Mouse (Mus musculus) C2C12 (cell line): ENCODE data around the gene Igtp. TPM values are rescaled to one million over a fixed set of nuclear protein-coding genes. Genes with fewer than 3 reads are reported as not detected.

Experiments
- H3K27me3 ChIP-seq: one replicate; pipeline ENCODE4 v1.6.1; 2011; ENCODE audit not compliant: control insufficient read depth, insufficient read depth, insufficient read length
- H3K36me3 ChIP-seq: one replicate; pipeline ENCODE4 v1.6.1; 2011; ENCODE audit not compliant: control insufficient read depth, insufficient read depth
- H3K4me3 ChIP-seq: one replicate; pipeline ENCODE4 v1.5.1; 2011; ENCODE audit warnings: mild to moderate bottlenecking, control low read depth; ENCODE audit not compliant: poor library complexity, insufficient read depth, severe bottlenecking
- H3K79me2 ChIP-seq: one replicate; pipeline ENCODE4 v1.6.1; 2011; ENCODE audit not compliant: control insufficient read depth, insufficient read depth
- H3K79me3 ChIP-seq: one replicate; pipeline ENCODE4 v1.6.1; 2011; ENCODE audit warnings: low read depth, control low read depth
- H3ac ChIP-seq: one replicate; pipeline ENCODE3; 2011; ENCODE audit warnings: low read depth; ENCODE audit not compliant: control insufficient read depth, insufficient read length
- CEBPB ChIP-seq: IDR thresholded peaks from one replicate; pipeline ENCODE4 v1.6.1; 2011; ENCODE audit warnings: low read depth, mild to moderate bottlenecking, control low read depth, moderate library complexity
- CTCF ChIP-seq: IDR thresholded peaks from one replicate; pipeline ENCODE4 v1.5.1; 2011; ENCODE audit not compliant: control insufficient read depth, insufficient read depth, insufficient read length
- FOSL1 ChIP-seq: IDR thresholded peaks from one replicate; pipeline ENCODE4 v1.8.0; 2011; ENCODE audit warnings: mild to moderate bottlenecking, low read length; ENCODE audit not compliant: poor library complexity, insufficient read depth, severe bottlenecking
- MAX ChIP-seq: IDR thresholded peaks from one replicate; pipeline ENCODE4 v1.6.1; 2011; ENCODE audit warnings: mild to moderate bottlenecking, control low read depth
- MYOD1 ChIP-seq: IDR thresholded peaks from one replicate; pipeline ENCODE4 v1.6.1; 2011; ENCODE audit warnings: low read depth; ENCODE audit not compliant: control insufficient read depth, insufficient read length
- MYOG ChIP-seq: IDR thresholded peaks from one replicate; pipeline ENCODE4 v1.6.1; 2011; ENCODE audit not compliant: control insufficient read depth, insufficient read length; ENCODE audit errors: extremely low read depth
- USF1 ChIP-seq: IDR thresholded peaks from one replicate; pipeline ENCODE4 v1.6.1; 2011; ENCODE audit warnings: low read depth, mild to moderate bottlenecking, control low read depth, moderate library complexity
- polyA plus RNA-seq: library from polyadenylated mRNA; unstranded; fragments of >200 nt; fragmentation: generic; extraction: Trizol; gene quantifications from one replicate; pipeline ENCODE4 v1.2.1, GENCODE M21; 2012; ENCODE audit warnings: missing spikeins

Igtp gene
- polyA plus RNA-seq, 1 experiment, result 0.12 TPM

GRCm38 (mm10) chr11:58183579-58183978 is 15.8 kb upstream of the Igtp start:
- no peaks in the 10 kb centered on the region for H3K27me3 ChIP-seq
- H3K79me3 ChIP-seq, result no peaks in the 10 kb centered on the region
- TF ChIP-seq MAX, result no peak
- TF ChIP-seq MYOD1, result no peak
- no peak for TF ChIP-seq MYOG
- TF ChIP-seq USF1, result no peak
- TF ChIP-seq CEBPB, result no peak
- no peak for TF ChIP-seq CTCF
- no peak for TF ChIP-seq FOSL1
- H3ac ChIP-seq, result no peak overlapping the region
- H3K4me3 ChIP-seq, result no peak overlapping the region
- no peaks in the 10 kb centered on the region for H3K79me2 ChIP-seq
- peaks cover 18% of the 10 kb centered on the region for H3K36me3 ChIP-seq

GRCm38 (mm10) chr11:58189675-58190074 is 9.7 kb upstream of the Igtp start:
- Histone ChIP-seq H3K27me3 (no peaks in the 10 kb centered on the region), H3ac (no peak overlapping the region), H3K4me3 (no peak overlapping the region), H3K36me3 (no peaks in the 10 kb centered on the region), H3K79me2 (no peaks in the 10 kb centered on the region), H3K79me3 (no peaks in the 10 kb centered on the region)
- TF ChIP-seq CTCF (no peak), CEBPB (no peak), MYOD1 (no peak), USF1 (no peak), MAX (no peak), FOSL1 (no peak), MYOG (no peak)

- H3K27me3 ChIP-seq, result peaks cover 3% of the 10 kb centered on the region
- H3K36me3 ChIP-seq, result no peaks in the 10 kb centered on the region
- H3K4me3 ChIP-seq, result no peak overlapping the region
- H3K79me2 ChIP-seq, result no peaks in the 10 kb centered on the region
- H3ac ChIP-seq, result no peak overlapping the region
- H3K79me3 ChIP-seq, result no peaks in the 10 kb centered on the region
- TF ChIP-seq MYOD1, result no peak
- TF ChIP-seq FOSL1, result no peak
- TF ChIP-seq MYOG, result no peak
Measured at GRCm38 (mm10) chr11:58193326-58193725, 6.0 kb upstream of the Igtp start.

- Histone ChIP-seq H3K27me3 (peaks cover 3% of the 10 kb centered on the region), H3K79me3 (no peaks in the 10 kb centered on the region), H3K36me3 (no peaks in the 10 kb centered on the region), H3ac (no peak overlapping the region), H3K79me2 (no peaks in the 10 kb centered on the region), H3K4me3 (no peak overlapping the region)
- TF ChIP-seq MAX, result no peak
Measured at GRCm38 (mm10) chr11:58193860-58194520, 5.4 kb upstream of the Igtp start.

DNA sequence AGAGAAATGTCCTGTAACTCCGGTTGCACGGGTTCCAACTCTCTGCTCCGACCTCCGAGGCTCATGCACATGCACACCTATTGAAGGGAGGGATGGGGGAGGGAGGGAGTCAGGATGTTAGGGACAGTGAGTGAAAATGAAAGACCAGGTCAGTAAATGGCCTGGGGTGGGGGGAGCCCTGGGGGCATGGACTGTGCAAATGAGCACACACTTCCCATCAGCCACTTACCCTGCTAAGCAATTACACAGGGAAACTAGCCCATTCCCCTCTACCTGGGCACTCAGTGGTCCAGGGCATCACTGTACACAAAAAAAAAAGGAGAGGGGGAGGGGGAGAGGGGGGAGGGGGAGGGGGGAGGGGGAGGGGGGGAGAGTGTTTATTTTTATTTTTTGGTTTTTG is 693 bp upstream of the Igtp start:
- H3K4me3 ChIP-seq, result no peak overlapping the region
- no peaks in the 10 kb centered on the region for H3K79me3 ChIP-seq
- TF ChIP-seq MYOG, result no peak
- TF ChIP-seq CEBPB, result no peak
- TF ChIP-seq FOSL1, result no peak
- TF ChIP-seq MAX, result no peak
- no peak for TF ChIP-seq CTCF
- TF ChIP-seq USF1, result no peak
- TF ChIP-seq MYOD1, result no peak
- no peaks in the 10 kb centered on the region for H3K36me3 ChIP-seq
- H3ac ChIP-seq, result no peak overlapping the region
- H3K79me2 ChIP-seq, result no peaks in the 10 kb centered on the region
- peaks cover 3% of the 10 kb centered on the region for H3K27me3 ChIP-seq

GRCm38 (mm10) chr11:58200226-58200625 is 870 bp downstream of the Igtp start:
- Histone ChIP-seq H3K79me2 (no peaks in the 10 kb centered on the region), H3K79me3 (no peaks in the 10 kb centered on the region), H3K36me3 (no peaks in the 10 kb centered on the region), H3K4me3 (no peak overlapping the region), H3K27me3 (peaks cover 3% of the 10 kb centered on the region), H3ac (no peak overlapping the region)
- TF ChIP-seq MAX (no peak), MYOD1 (no peak), FOSL1 (no peak), CTCF (no peak), MYOG (no peak), CEBPB (no peak), USF1 (no peak)
